Mouse (Mus musculus): Measurements from ENCODE around the gene Zfp882. TPM values are rescaled to one million over a fixed set of nuclear protein-coding genes. Genes with fewer than 3 reads are reported as not detected.
"Not testable (repeated sequence)": the region's sequence is repeated elsewhere in the genome, so short reads cannot be mapped to it uniquely, and the experiment has no call there.

The Zfp882 gene
- total RNA-seq, 2 experiments from 2014 or later = 2.8 to 4.2 TPM

- no peak for DNase-seq
- Histone ChIP-seq H3K4me3 (no peak overlapping the region), H3K27ac (no peak overlapping the region)
- intact Hi-C loops (cut with DNase I) = no loop called here
- TF ChIP-seq CTCF (IDR thresholded peaks at IDR 0.05) = no peak
Observed at GRCm38 (mm10) chr8:71927779-71928178, 19.4 kb downstream of the Zfp882 start.

GRCm38 (mm10) chr8:71938037-71938436 is 29.6 kb downstream of the Zfp882 start:
- H3K27ac ChIP-seq; DNase-seq; intact Hi-C loops (cut with DNase I); H3K4me3 ChIP-seq: not testable (repeated sequence)

GRCm38 (mm10) chr8:71940293-71941208 is 32.1 kb downstream of the Zfp882 start:
- intact Hi-C loops (cut with DNase I) = no loop called here

GRCm38 (mm10) chr8:71941776-71942175 is 33.4 kb downstream of the Zfp882 start:
- TF ChIP-seq CTCF (IDR thresholded peaks at IDR 0.05) = no peak
- Histone ChIP-seq H3K27ac (no peak overlapping the region), H3K4me3 (no peak overlapping the region)
- intact Hi-C loops (cut with DNase I) = no loop called here
- DNase-seq = no peak

More at GRCm38 (mm10) chr8:71940293-71941208, 32.1 kb downstream of the Zfp882 start:
- H3K4me3 ChIP-seq = no peak overlapping the region
- DNase-seq = no peak
- no peak overlapping the region for H3K27ac ChIP-seq
- no peak for TF ChIP-seq CTCF (IDR thresholded peaks at IDR 0.05)

- intact Hi-C loops (cut with DNase I) = no loop called here
- no peak overlapping the region for H3K4me3 ChIP-seq
- TF ChIP-seq CTCF (IDR thresholded peaks at IDR 0.05) = no peak
Observed at GRCm38 (mm10) chr8:71948624-71949023, 40.2 kb downstream of the Zfp882 start.

GRCm38 (mm10) chr8:71950482-71951221 is 42.2 kb downstream of the Zfp882 start, which contains the start of gene Zfp961:
TSS of gene Zfp961 (plus strand) at chr8:71951038.
- no peak for TF ChIP-seq CTCF (IDR thresholded peaks at IDR 0.05)
- DNase-seq = peak; percentile 98
- Histone ChIP-seq H3K27ac (peak within 1 kb of the TSS; percentile 85), H3K4me3 (peak within 1 kb of the TSS; percentile 83)
- intact Hi-C loops (cut with DNase I) = loop anchor here (2.0 to 5.0 kb wide), 2 partner anchors 28 to 43 kb away; partner anchors contain the start of genes Zfp617 and Zfp882

More at GRCm38 (mm10) chr8:71948624-71949023, 40.2 kb downstream of the Zfp882 start:
- DNase-seq = no peak
- H3K27ac ChIP-seq = no peak overlapping the region

- no peak for DNase-seq
- peak overlapping the region; percentile 85 for H3K27ac ChIP-seq
- intact Hi-C loops (cut with DNase I) = loop anchor here (2.0 to 5.0 kb wide), 2 partner anchors 29 to 44 kb away; partner anchors contain the start of genes Zfp617 and Zfp882
Observed at GRCm38 (mm10) chr8:71951436-71952161, 43.2 kb downstream of the Zfp882 start.

GRCm38 (mm10) chr8:71952489-71952888 is 44.1 kb downstream of the Zfp882 start:
- intact Hi-C loops (cut with DNase I) = loop anchor here (5.0 kb wide), 1 partner anchor 45 kb away; the partner anchor contains the start of genes Zfp617 and Zfp882
- no peak overlapping the region for H3K4me3 ChIP-seq
- TF ChIP-seq CTCF (IDR thresholded peaks at IDR 0.05) = no peak
- H3K27ac ChIP-seq = no peak overlapping the region
- DNase-seq = no peak

More at GRCm38 (mm10) chr8:71951436-71952161, 43.2 kb downstream of the Zfp882 start:
- peak overlapping the region; percentile 83 for H3K4me3 ChIP-seq
- TF ChIP-seq CTCF (IDR thresholded peaks at IDR 0.05) = no peak

GRCm38 (mm10) chr8:71952961-71953700 is 44.7 kb downstream of the Zfp882 start:
- DNase-seq, H3K4me3 ChIP-seq, H3K27ac ChIP-seq: not testable (repeated sequence)
- intact Hi-C loops (cut with DNase I) = loop anchor here (5.0 kb wide), 1 partner anchor 46 kb away; the partner anchor contains the start of genes Zfp617 and Zfp882

GRCm38 (mm10) chr8:71954666-71955065 is 46.3 kb downstream of the Zfp882 start:
- no peak for DNase-seq
- no peak for TF ChIP-seq CTCF (IDR thresholded peaks at IDR 0.05)
- Histone ChIP-seq H3K27ac (no peak overlapping the region), H3K4me3 (no peak overlapping the region)
- intact Hi-C loops (cut with DNase I) = loop anchor here (5.0 kb wide), 1 partner anchor 47 kb away; the partner anchor contains the start of genes Zfp617 and Zfp882

GRCm38 (mm10) chr8:71960483-71960882 is 52.1 kb downstream of the Zfp882 start:
- TF ChIP-seq CTCF (IDR thresholded peaks at IDR 0.05) = no peak
- DNase-seq = no peak
- intact Hi-C loops (cut with DNase I) = loop anchor here (5.0 kb wide), 1 partner anchor 38 kb away; no protein-coding TSS in a partner anchor
- no peak overlapping the region for H3K4me3 ChIP-seq
- H3K27ac ChIP-seq = no peak overlapping the region

Measured in gastrocnemius, adult 2 months (tissue).